Mouse (Mus musculus) A20 (cell line): ENCODE measurements around the gene Foxr1.
A peak's percentile ranks its signal among the peaks of the same experiment; 100 is the strongest.
"Not testable (repeated sequence)": the region's sequence is repeated elsewhere in the genome, so short reads cannot be mapped to it uniquely, and the experiment has no call there.

ENCODE experiments used
- DNase-seq: peaks from one replicate; pipeline ENCODE4 v3.0.0-alpha.2; 2011; ENCODE audit warnings: low read depth, low spot score

Foxr1 gene

GRCm38 (mm10) chr9:44417156-44417891 lies 23.6 kb downstream of the Foxr1 start:
- DNase-seq, result no peak

GRCm38 (mm10) chr9:44412781-44413180 lies 28.2 kb downstream of the Foxr1 start:
- no peak for DNase-seq

- no peak for DNase-seq
Observed at GRCm38 (mm10) chr9:44412306-44412705, 28.6 kb downstream of the Foxr1 start.

- peak; percentile 21 for DNase-seq
Observed at GRCm38 (mm10) chr9:44411601-44412130, 29.3 kb downstream of the Foxr1 start.

GRCm38 (mm10) chr9:44410647-44411336 lies 30.1 kb downstream of the Foxr1 start:
- DNase-seq, result no peak

GRCm38 (mm10) chr9:44408693-44409092 lies 32.2 kb downstream of the Foxr1 start:
- DNase-seq, result not testable (repeated sequence)

GRCm38 (mm10) chr9:44407752-44408097 lies 33.2 kb downstream of the Foxr1 start:
- DNase-seq, result no peak

GRCm38 (mm10) chr9:44406906-44407751 lies 33.8 kb downstream of the Foxr1 start, which contains the start of the genes Rps25 and Trappc4:
TSS of gene Rps25 (plus strand) at chr9:44407139.
TSS of gene Trappc4 (minus strand) at chr9:44407600.
- DNase-seq, result peak; percentile 97

- DNase-seq, result no peak
Observed at GRCm38 (mm10) chr9:44405011-44405410, 35.9 kb downstream of the Foxr1 start.

GRCm38 (mm10) chr9:44401081-44401480 lies 39.9 kb downstream of the Foxr1 start:
- no peak for DNase-seq

- DNase-seq, result no peak
Observed at GRCm38 (mm10) chr9:44399795-44400114, 41.2 kb downstream of the Foxr1 start.

- peak; percentile 61 for DNase-seq
Observed at GRCm38 (mm10) chr9:44399114-44399794, 41.7 kb downstream of the Foxr1 start.

- DNase-seq, result no peak
Observed at GRCm38 (mm10) chr9:44398551-44398950, 42.4 kb downstream of the Foxr1 start.

GRCm38 (mm10) chr9:44398087-44398486 lies 42.8 kb downstream of the Foxr1 start:
- DNase-seq, result peak; percentile 67

- DNase-seq, result peak; percentile 100
Observed at GRCm38 (mm10) chr9:44396684-44397411, 44.1 kb downstream of the Foxr1 start, which contains the start of gene Slc37a4. TSS of gene Slc37a4 (plus strand) at chr9:44396852.

GRCm38 (mm10) chr9:44391466-44391865 lies 49.5 kb downstream of the Foxr1 start:
- peak; percentile 60 for DNase-seq

- peak; percentile 67 for DNase-seq
Observed at GRCm38 (mm10) chr9:44389273-44389672, 51.7 kb downstream of the Foxr1 start.

- no peak for DNase-seq
Observed at GRCm38 (mm10) chr9:44387221-44387620, 53.7 kb downstream of the Foxr1 start.

GRCm38 (mm10) chr9:44384596-44384995 lies 56.3 kb downstream of the Foxr1 start:
- no peak for DNase-seq
